Mouse (Mus musculus) liver, embryonic 13.5 days (tissue): ENCODE results near the gene Rasl12. TPM values are rescaled to one million over a fixed set of nuclear protein-coding genes. Genes with fewer than 3 reads are reported as not detected.
A peak's percentile ranks its signal among the peaks of the same experiment; 100 is the strongest.

ENCODE experiments used
- ATAC-seq: fragments of 200-750 bp; cut with Nextera tagmentation; 2 replicates; pipeline ENCODE4 v1.8.0; 2017; ENCODE audit warnings: low read depth, mild to moderate bottlenecking, moderate number of reproducible peaks, moderate library complexity
- DNase-seq: peaks from one replicate; pipeline ENCODE4 v3.0.0; 2022
- H3K27ac ChIP-seq: fragments of 300-500 bp; sonication (generic); 2 replicates; pipeline ENCODE4 v1.5.1; 2015; ENCODE audit warnings: moderate library complexity, mild to moderate bottlenecking, inconsistent platforms
- H3K27me3 ChIP-seq: fragments of 300-500 bp; sonication (generic); 2 replicates; pipeline ENCODE4 v1.6.1; 2015; ENCODE audit warnings: mild to moderate bottlenecking, inconsistent platforms
- H3K36me3 ChIP-seq: fragments of 300-500 bp; sonication (generic); 2 replicates; pipeline ENCODE4 v1.6.1; 2015; ENCODE audit warnings: mild to moderate bottlenecking, inconsistent platforms
- H3K4me1 ChIP-seq: fragments of 300-500 bp; sonication (generic); replicated peaks from 2 replicates; pipeline ENCODE4 v1.6.1; 2015; ENCODE audit warnings: inconsistent platforms
- H3K4me2 ChIP-seq: fragments of 300-500 bp; sonication (generic); 2 replicates; pipeline ENCODE4 v1.6.1; 2015; ENCODE audit warnings: inconsistent platforms, mild to moderate bottlenecking, moderate library complexity
- H3K4me3 ChIP-seq: fragments of 300-500 bp; sonication (generic); replicated peaks from 2 replicates; pipeline ENCODE4 v1.5.1; 2015; ENCODE audit warnings: mild to moderate bottlenecking, inconsistent platforms
- H3K9ac ChIP-seq: fragments of 300-500 bp; sonication (generic); 2 replicates; pipeline ENCODE4 v1.6.1; 2015; ENCODE audit warnings: mild to moderate bottlenecking, inconsistent platforms
- H3K9me3 ChIP-seq: fragments of 300-500 bp; sonication (generic); replicated peaks from 2 replicates; pipeline ENCODE4 v1.6.1; 2016; ENCODE audit warnings: inconsistent platforms
- WGBS: fragments of 180-500 bp; shearing (Covaris S2); methylation state at CpG from one replicate; pipeline ENCODE4 v1.1.7; 2015; ENCODE audit not compliant: insufficient replicate concordance; 5-methylcytosine and 5-hydroxymethylcytosine counted together
- polyA plus RNA-seq: library from polyadenylated mRNA; unstranded; fragments of >200 nt; fragmentation: Nextera tagmentation; extraction: Ambion mirVana; gene quantifications from 2 replicates; pipeline ENCODE4 v1.2.1, GENCODE M21; 2015

Rasl12 gene
- polyA plus RNA-seq = 0.12 and 0.22 TPM in 2 replicates

GRCm38 (mm10) chr9:65398279-65398678 is at the start of gene Rasl12:
Gene Rasl12, plus strand, starts transcription at chr9:65398506.
- Histone ChIP-seq H3K27ac (no peak within 1 kb of the TSS), H3K9ac (peak within 1 kb of the TSS; percentile 5; the same call in 1 of the 2 replicates)

DNA sequence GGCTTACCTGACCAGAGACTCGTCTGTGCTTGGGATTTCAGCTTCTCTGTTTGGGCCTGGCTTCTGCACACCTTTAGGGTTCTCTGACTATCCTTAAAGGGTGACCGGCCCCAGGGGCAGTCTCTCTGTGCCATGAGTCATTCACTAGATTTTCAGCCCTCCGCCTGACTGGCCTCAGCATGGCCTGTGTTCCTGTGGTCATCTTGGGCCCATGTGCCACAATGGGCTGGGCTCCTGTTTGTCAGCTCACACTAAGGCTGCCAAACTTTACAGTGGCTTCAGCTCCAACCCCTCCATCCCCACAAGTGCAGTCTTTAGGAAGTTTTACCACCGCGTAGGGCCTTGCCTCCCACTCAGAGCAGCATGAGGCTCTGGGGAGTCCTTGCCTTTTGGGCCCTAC is 45.1 kb upstream of the Rasl12 start:
- no peaks in the 10 kb centered on the region for H3K27me3 ChIP-seq

More at GRCm38 (mm10) chr9:65398279-65398678, at the start of gene Rasl12:
- H3K27me3 ChIP-seq = no peaks in the 10 kb centered on the region; the same call in 1 of the 2 replicates
- DNase-seq (peak; percentile 54), ATAC-seq (0 out of 2 replicates have a peak, but pooled peaks have one; percentile 45)
- no peaks in the 10 kb centered on the region for H3K36me3 ChIP-seq
- H3K9me3 ChIP-seq = no peaks in the 10 kb centered on the region
- 1% methylated on average over 24 of the region's 24 CpGs for WGBS
- peaks cover 10% of the 10 kb centered on the region for H3K4me1 ChIP-seq
- H3K4me2 ChIP-seq = peak within 1 kb of the TSS; percentile 76
- peak within 1 kb of the TSS; percentile 50 for H3K4me3 ChIP-seq

DNA sequence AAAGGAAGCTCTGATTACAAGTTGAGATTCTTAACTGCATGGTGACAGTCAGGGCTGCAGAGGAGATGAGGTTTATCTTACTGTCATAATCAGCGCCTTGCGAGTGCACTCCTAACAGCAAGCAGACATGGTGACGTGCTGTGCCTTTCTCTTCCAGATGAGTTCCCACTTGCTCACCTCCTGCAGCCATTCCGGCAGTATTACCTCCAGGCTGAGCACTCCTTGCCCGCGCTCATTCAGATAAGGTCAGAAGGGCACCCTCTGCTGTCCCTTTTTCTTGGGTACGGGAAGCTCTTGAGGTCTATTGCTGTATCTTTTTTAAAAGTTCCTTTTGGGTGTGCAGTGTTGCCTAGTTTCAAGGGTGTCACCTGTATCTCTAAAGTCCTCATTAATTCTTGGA is 41.7 kb upstream of the Rasl12 start:
- no peak for DNase-seq
- peaks cover 66% of the 10 kb centered on the region for H3K36me3 ChIP-seq
- 80% methylated on average over 7 of the region's 7 CpGs for WGBS

More for the DNA sequence above, 45.1 kb upstream of the Rasl12 start:
- Histone ChIP-seq H3K4me1 (peaks cover 21% of the 10 kb centered on the region), H3K9ac (no peak overlapping the region), H3K36me3 (peaks cover 38% of the 10 kb centered on the region), H3K4me2 (no peak overlapping the region), H3K27ac (no peak overlapping the region), H3K4me3 (no peak overlapping the region), H3K9me3 (no peaks in the 10 kb centered on the region)
- ATAC-seq (no peak), DNase-seq (no peak)
- 79% methylated on average over 5 of the region's 5 CpGs for WGBS

DNA sequence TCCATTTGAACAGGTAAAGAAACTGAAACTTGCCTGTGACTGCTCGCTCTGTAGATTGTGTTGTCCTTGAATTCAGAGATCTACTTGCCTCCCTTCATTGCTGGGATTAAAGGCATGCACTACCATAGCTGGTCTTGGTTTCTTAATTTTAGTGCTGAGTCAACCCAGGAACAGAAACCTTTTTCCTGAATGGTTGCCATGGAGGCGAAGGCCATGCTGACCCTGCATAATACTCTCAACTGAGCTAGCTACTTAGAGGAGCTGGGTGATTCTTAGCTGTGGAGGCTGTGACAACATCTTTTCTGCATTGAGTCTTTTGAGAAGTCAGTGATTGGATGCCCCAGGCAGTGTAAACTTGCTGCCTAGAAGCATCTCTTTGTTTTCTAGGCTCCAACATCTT is 41.3 kb upstream of the Rasl12 start:
- Histone ChIP-seq H3K27ac (no peak overlapping the region), H3K9ac (no peak overlapping the region), H3K27me3 (no peaks in the 10 kb centered on the region), H3K9me3 (no peaks in the 10 kb centered on the region), H3K4me2 (no peak overlapping the region), H3K4me3 (no peak overlapping the region), H3K36me3 (peaks cover 67% of the 10 kb centered on the region), H3K4me1 (peaks cover 12% of the 10 kb centered on the region)
- 78% methylated on average over 2 of the region's 2 CpGs for WGBS
- no peak for DNase-seq
- ATAC-seq = no peak

More for the DNA sequence above, 41.7 kb upstream of the Rasl12 start:
- H3K27ac ChIP-seq = no peak overlapping the region
- H3K4me1 ChIP-seq = peaks cover 12% of the 10 kb centered on the region
- H3K4me2 ChIP-seq = no peak overlapping the region
- H3K9ac ChIP-seq = no peak overlapping the region
- no peak overlapping the region for H3K4me3 ChIP-seq
- no peaks in the 10 kb centered on the region for H3K9me3 ChIP-seq
- ATAC-seq = no peak
- no peaks in the 10 kb centered on the region for H3K27me3 ChIP-seq

DNA sequence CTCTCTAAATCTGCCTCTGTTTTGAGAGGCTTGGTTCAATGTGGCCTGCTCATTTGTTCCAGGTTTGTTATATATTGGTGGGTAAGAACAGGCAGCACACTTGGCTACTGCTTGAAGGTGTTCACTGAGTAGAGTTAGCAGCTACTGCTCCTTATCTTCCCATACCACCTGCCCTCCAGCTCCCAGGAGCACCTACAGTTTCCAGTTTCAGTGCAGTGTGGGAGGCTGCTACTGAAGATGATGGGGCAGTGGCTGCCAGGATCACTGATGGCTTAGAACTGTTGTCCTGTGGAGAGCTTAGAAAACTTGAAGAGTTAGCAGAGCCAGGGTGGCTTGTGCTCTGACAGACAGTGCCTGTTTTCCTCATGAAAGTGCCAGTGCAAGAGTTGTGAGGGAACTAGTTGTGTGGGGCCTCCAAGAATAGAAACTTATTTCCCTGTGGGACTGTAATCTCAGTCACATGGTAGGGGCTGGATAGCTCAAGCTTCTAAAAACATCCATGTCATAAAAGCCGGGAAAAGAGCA is 39.3 kb upstream of the Rasl12 start:
- Histone ChIP-seq H3K4me1 (peaks cover 12% of the 10 kb centered on the region), H3K27me3 (no peaks in the 10 kb centered on the region), H3K9ac (peak overlapping the region; percentile 22; the same call in 1 of the 2 replicates), H3K9me3 (no peaks in the 10 kb centered on the region), H3K36me3 (peaks cover 67% of the 10 kb centered on the region), H3K27ac (peak overlapping the region; percentile 14; the same call in 1 of the 2 replicates), H3K4me3 (no peak overlapping the region), H3K4me2 (no peak overlapping the region)
- peak; percentile 42 for DNase-seq
- ATAC-seq = peak; percentile 90
- WGBS = 82% methylated on average over 1 of the region's 1 CpGs

DNA sequence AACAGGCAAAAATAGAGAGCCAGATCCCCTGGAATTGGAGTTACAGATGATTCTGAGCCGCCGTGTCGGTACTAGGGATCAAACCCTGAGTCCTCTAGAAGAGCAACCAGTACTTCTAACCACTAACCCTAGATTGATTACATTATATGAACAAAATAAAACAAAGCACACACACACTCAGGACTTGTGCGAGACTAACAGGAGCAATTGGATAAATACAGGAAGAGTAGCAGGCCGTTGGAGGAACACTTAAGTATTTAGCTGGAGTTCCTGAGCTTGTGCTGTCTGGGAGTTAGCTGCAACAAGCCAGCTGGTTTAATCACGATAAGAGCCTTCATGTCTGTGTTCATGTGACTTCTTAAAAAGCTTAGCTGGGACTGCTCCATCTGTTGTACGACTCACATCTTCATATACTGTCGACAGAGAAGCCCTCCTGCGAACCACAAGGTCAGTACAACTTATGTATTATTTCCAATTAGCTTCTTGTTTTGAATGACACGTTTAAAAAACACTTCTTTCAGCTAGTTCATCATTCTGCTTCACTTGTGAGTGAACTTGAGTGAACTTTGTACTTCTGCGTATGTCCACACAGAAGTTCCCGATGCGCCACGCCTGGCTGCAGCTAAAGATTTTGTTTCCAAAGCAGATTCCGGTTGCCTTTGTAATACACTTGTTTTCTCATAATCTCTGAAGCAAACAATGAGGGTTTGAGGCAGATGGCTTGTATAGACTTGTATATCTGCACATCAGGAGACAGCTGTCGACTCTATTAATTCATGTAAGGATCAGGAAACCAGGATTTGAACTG is 37.5 kb upstream of the Rasl12 start, which contains the start of gene Ubap1l:
Ubap1l (plus strand) TSS at position 401 of the 808 bp plus-strand sequence.
- ATAC-seq (no peak), DNase-seq (no peak)
- 80% methylated on average over 16 of the region's 16 CpGs for WGBS
- Histone ChIP-seq H3K27me3 (no peaks in the 10 kb centered on the region), H3K36me3 (peaks cover 50% of the 10 kb centered on the region), H3K9ac (no peak within 1 kb of the TSS), H3K9me3 (no peaks in the 10 kb centered on the region), H3K4me2 (no peak within 1 kb of the TSS), H3K4me1 (peaks cover 12% of the 10 kb centered on the region), H3K4me3 (no peak within 1 kb of the TSS), H3K27ac (0 out of 2 replicates have a peak within 1 kb of the TSS, but pooled peaks have one; percentile 36)

- H3K4me3 ChIP-seq = no peak overlapping the region
- peaks cover 25% of the 10 kb centered on the region for H3K36me3 ChIP-seq
- ATAC-seq = no peak
- H3K27me3 ChIP-seq = no peaks in the 10 kb centered on the region
- no peak for DNase-seq
- no peaks in the 10 kb centered on the region for H3K9me3 ChIP-seq
- H3K4me2 ChIP-seq = no peak overlapping the region
- peaks cover 8% of the 10 kb centered on the region for H3K4me1 ChIP-seq
- WGBS = 77% methylated on average over 9 of the region's 9 CpGs
- no peak overlapping the region for H3K9ac ChIP-seq
- H3K27ac ChIP-seq = no peak overlapping the region
These were observed 34.6 kb upstream of the Rasl12 start for GRCm38 (mm10) chr9:65363684-65364083.

- H3K4me2 ChIP-seq = no peak overlapping the region
- 73% methylated on average over 7 of the region's 7 CpGs for whole genome bisulfite sequencing
- DNase-seq (no peak), ATAC-seq (no peak)
- 0 out of 2 replicates have a peak, but pooled peaks cover under 1% of the 10 kb centered on the region for H3K4me1 ChIP-seq
- no peak overlapping the region for H3K9ac ChIP-seq
- no peak overlapping the region for H3K4me3 ChIP-seq
- no peaks in the 10 kb centered on the region for H3K27me3 ChIP-seq
- H3K36me3 ChIP-seq = peaks cover 8% of the 10 kb centered on the region
- H3K9me3 ChIP-seq = no peaks in the 10 kb centered on the region
- H3K27ac ChIP-seq = no peak overlapping the region
These were observed 32.6 kb upstream of the Rasl12 start for GRCm38 (mm10) chr9:65365721-65366120.

- Histone ChIP-seq H3K9me3 (no peaks in the 10 kb centered on the region), H3K36me3 (no peaks in the 10 kb centered on the region), H3K9ac (no peak overlapping the region), H3K4me1 (no peaks in the 10 kb centered on the region), H3K4me2 (no peak overlapping the region), H3K27ac (no peak overlapping the region), H3K4me3 (no peak overlapping the region), H3K27me3 (no peaks in the 10 kb centered on the region)
- DNase-seq (no peak), ATAC-seq (no peak)
- WGBS = 84% methylated on average over 24 of the region's 24 CpGs
These were observed 26.6 kb upstream of the Rasl12 start for GRCm38 (mm10) chr9:65371756-65372155.

- no peak for DNase-seq
- Histone ChIP-seq H3K4me1 (no peaks in the 10 kb centered on the region), H3K36me3 (no peaks in the 10 kb centered on the region), H3K9ac (no peak overlapping the region), H3K27ac (no peak overlapping the region), H3K4me2 (no peak overlapping the region), H3K27me3 (no peaks in the 10 kb centered on the region), H3K9me3 (no peaks in the 10 kb centered on the region), H3K4me3 (no peak overlapping the region)
- WGBS = 52% methylated on average over 4 of the region's 4 CpGs
- ATAC-seq = no peak
These were observed 25.9 kb upstream of the Rasl12 start for GRCm38 (mm10) chr9:65372449-65372848.

DNA sequence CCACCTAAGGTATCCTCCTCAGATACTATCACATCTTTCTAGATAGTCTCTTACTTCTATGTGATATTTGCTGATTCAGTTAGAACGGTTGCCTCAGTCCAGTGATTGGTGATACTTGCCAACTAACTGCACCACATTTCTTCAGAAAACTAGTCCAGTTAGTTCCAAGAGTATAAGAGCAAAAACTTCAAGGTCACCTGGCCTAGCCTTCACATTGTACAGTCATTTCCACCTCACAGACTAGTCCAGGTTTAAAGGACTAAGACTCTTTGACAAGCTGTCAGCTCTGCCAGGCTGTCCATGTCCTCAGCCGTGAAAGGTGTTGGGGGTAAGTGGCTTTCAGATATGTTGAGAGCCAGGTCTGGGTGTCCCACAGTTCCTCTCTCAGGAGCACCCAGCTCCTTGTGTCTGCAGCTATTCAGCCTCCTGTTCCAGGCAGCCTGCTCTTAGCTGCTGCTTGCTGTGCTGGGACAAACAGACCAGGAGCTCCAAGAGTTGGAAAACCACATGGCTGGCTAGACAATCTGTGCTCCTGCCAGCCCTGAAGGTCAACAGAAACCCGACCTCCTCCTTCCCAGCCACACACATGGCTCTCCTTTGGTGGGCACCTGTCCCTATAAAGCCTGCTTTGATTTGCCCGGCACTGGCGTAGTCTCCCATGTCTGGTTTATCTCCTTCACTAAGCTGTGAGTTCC is 23.7 kb upstream of the Rasl12 start:
- Histone ChIP-seq H3K4me3 (no peak overlapping the region), H3K4me2 (no peak overlapping the region), H3K9ac (no peak overlapping the region), H3K4me1 (no peaks in the 10 kb centered on the region), H3K9me3 (no peaks in the 10 kb centered on the region), H3K27me3 (no peaks in the 10 kb centered on the region), H3K27ac (no peak overlapping the region), H3K36me3 (no peaks in the 10 kb centered on the region)
- DNase-seq (no peak), ATAC-seq (no peak)
- WGBS = 66% methylated on average over 5 of the region's 5 CpGs
